Mouse (Mus musculus) erythroblast, embryonic 14.5 days (primary cell): Measurements from ENCODE around the gene Fbxw2.

Experiments used
- GATA1 ChIP-seq: IDR thresholded peaks from 2 replicates; pipeline ENCODE4 v1.6.1; 2012; ENCODE audit warnings: low read length, inconsistent platforms, mixed read lengths
- TAL1 ChIP-seq: IDR thresholded peaks from 3 replicates; pipeline ENCODE4 v1.6.1; 2012; ENCODE audit warnings: low read length, inconsistent platforms, mixed read lengths

DNA sequence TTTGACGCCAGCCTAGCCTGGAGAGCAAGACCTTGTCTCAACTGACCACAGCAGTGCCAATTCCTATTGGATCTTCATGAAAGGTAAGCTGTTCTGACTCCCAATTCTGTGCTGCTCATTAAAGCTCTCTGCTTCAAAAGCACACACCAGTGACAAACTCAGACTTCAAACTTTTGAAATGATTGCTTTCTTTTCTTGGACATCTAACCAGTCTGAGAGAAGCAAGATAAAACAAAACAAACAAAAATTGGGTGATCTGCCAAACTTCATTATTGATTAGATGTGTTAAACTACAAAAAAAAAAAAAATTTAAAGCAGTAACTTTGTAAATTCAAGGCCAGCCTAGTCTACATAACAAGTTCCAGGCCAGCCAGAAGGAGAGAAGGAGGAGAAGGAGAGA, 68.8 kb downstream of the Fbxw2 start:
- TF ChIP-seq GATA1 (no peak), TAL1 (no peak)
